Mouse (Mus musculus) liver, postnatal 0 days (tissue): ENCODE results near the gene Slc48a1.

Experiments
- CTCF ChIP-seq: sonication (generic); IDR thresholded peaks from 2 replicates; pipeline ENCODE4 v1.5.1; 2016; ENCODE audit warnings: antibody characterized with exemption, low read depth
- EP300 ChIP-seq: IDR thresholded peaks from 2 replicates; pipeline ENCODE4 v1.6.1; 2016; ENCODE audit warnings: antibody characterized with exemption, low read depth, mild to moderate bottlenecking

- TF ChIP-seq CTCF (no peak), EP300 (no peak)
Observed at GRCm38 (mm10) chr15:97831242-97831986, 53.1 kb downstream of the Slc48a1 start.
